Mouse (Mus musculus): ENCODE data around the gene Nr6a1.
A peak's percentile ranks its signal among the peaks of the same experiment; 100 is the strongest.

GRCm38 (mm10) chr2:38927115-38927979, at the start of gene Nr6a1:
- no peak for TF ChIP-seq POLR2A (IDR thresholded peaks at IDR 0.05; ENCODE audit: extremely low read depth, insufficient read depth, low read length)
- TF ChIP-seq CTCF (IDR thresholded peaks at IDR 0.05; ENCODE audit: extremely low read depth, insufficient read depth, low read length): peak; percentile 61
